Mouse (Mus musculus) kidney, adult 2 months (tissue): ENCODE results near the gene Met.

Experiments
- CTCF ChIP-seq: fragments of 200-500 bp; conservative IDR thresholded peaks from 2 replicates; pipeline ENCODE4 v1.5.1; 2011; ENCODE audit warnings: low read depth, mild to moderate bottlenecking, control low read depth, low read length, moderate library complexity, mixed read lengths; ENCODE audit not compliant: insufficient read depth, insufficient read length
- POLR2A ChIP-seq: fragments of 200-500 bp; IDR thresholded peaks from one replicate; pipeline ENCODE4 v1.6.1; 2011; ENCODE audit warnings: low read depth, low read length, control low read depth

- TF ChIP-seq CTCF (no peak), POLR2A (no peak)
Observed at GRCm38 (mm10) chr6:17561886-17562285, 98.3 kb downstream of the Met start.
